Mouse (Mus musculus) layer of hippocampus, postnatal 10 days (tissue): ENCODE data around the gene Mfsd2a. TPM values are rescaled to one million over a fixed set of nuclear protein-coding genes. Genes with fewer than 3 reads are reported as not detected.

Experiments used
- DNase-seq, 2 experiments: peaks; one replicate each; pipeline ENCODE4 v3.0.0; 2021; ENCODE audit warnings: low spot score in 2 of 2
- total RNA-seq, 2 experiments: library from RNA; stranded (reverse); gene quantifications; 2 replicates each; pipeline ENCODE4 v1.2.3; 2021

The Mfsd2a gene
- total RNA-seq, 2 experiments from 2014 or later, result 64.0 to 68.9 TPM

- DNase-seq, result no peak
Measured at GRCm38 (mm10) chr4:122980684-122981083, 19.7 kb upstream of the Mfsd2a start.

GRCm38 (mm10) chr4:122979826-122980225, 18.8 kb upstream of the Mfsd2a start:
- DNase-seq, result no peak

- DNase-seq, result no peak
Measured at GRCm38 (mm10) chr4:122978850-122979249, 17.9 kb upstream of the Mfsd2a start.

DNA sequence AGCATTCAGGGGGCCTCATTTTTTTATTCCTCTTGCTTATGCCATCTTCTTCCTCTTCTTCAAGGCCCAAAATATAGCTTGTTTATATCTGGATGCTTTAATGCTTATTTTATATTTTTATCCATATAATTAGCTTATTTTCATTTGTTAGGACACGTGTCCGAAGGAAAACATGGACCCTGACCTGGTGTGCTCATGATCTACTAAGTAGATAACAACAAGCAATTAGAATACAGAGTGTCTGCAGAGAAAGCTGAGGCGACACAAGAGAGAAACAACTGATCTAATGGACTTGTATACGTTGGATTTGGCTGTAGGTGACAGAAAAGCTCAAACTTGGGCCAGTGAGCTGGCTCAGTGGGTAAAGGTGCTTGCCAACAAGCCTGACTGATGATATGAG, 15.9 kb upstream of the Mfsd2a start:
- DNase-seq, result no peak

GRCm38 (mm10) chr4:122974976-122975520, 14.1 kb upstream of the Mfsd2a start:
- DNase-seq, result no peak

GRCm38 (mm10) chr4:122972056-122972455, 11.1 kb upstream of the Mfsd2a start:
- DNase-seq, result no peak

GRCm38 (mm10) chr4:122971646-122972045, 10.7 kb upstream of the Mfsd2a start:
- DNase-seq, result no peak

- DNase-seq, result no peak
Measured at GRCm38 (mm10) chr4:122971191-122971590, 10.2 kb upstream of the Mfsd2a start.

- DNase-seq, result no peak
Measured at GRCm38 (mm10) chr4:122968106-122968505, 7.1 kb upstream of the Mfsd2a start.

GRCm38 (mm10) chr4:122962751-122963150, 1.8 kb upstream of the Mfsd2a start:
- DNase-seq, result no peak

- no peak for DNase-seq
Measured at GRCm38 (mm10) chr4:122961589-122961988, 601 bp upstream of the Mfsd2a start.

GRCm38 (mm10) chr4:122960321-122961099, 478 bp downstream of the Mfsd2a start:
- peak in 1 of 2 experiments; percentile 48 for DNase-seq

DNA sequence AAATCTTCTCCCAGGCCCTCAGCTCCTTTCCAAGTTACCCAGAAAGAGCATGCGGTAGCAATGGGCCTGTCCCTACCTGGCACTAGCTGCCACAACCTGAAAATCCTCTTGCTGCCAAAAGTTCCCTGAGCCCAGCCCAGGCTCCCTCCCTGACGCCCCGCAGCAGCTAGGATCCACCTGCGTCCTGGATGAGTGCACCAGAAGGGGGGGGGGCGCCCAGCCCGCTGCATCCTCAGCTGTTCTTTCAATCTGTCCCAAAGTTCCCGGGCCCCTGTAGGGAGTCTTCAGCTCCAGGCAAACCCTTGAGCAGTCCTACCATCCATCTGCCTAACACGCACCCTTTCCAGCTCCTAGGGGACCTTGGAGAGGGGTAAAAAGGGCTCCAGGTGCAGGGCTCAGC, 1.2 kb downstream of the Mfsd2a start:
- DNase-seq, result no peak

DNA sequence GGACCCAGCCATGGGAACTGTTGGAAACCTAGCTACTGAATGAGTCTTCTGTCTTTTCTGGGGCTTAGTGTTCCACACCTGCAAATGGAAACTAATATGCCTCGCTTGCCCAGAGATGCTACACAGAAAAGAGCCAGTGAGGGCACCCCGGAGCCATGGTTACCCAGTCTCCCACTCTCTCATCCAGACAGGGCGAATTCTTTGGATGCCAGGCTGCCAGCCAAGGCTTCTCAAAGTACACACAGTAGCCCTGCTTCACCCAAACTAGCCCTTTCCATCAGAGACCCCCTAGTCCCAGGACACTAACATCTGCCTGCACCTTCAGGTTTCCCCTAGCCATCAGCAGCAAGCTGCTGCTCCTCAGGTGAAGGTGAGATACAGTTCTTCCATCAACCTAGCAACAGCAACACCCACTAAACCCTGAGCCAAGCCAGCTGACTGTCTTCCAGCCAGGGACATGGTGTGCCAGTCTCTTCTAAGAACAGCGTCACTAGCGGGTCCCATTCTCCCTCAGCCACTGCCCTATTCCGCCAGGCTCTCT, 2.4 kb downstream of the Mfsd2a start:
- DNase-seq, result peak; percentile 70 to 73

DNA sequence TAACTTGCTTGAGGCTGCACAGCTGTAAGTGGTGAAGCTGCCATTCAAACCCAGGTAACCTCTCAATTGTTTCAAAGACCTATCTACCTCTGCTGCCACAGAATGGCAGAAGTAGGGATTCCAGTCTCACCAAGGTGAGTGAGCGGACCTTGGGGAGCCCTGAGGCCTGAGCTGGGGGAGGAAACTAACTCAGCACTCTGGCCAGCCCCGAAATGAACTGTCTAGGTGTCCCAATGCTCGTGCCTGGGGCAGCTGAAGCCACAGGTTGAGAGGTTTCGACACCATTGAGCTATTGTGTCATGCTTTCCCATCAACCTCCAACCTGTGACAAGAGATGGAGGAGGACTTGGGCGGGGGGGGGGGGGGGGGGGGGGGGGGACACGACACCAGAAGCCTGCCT, 4.7 kb downstream of the Mfsd2a start:
- DNase-seq, result no peak

- peak; percentile 89 to 91 for DNase-seq
Measured at GRCm38 (mm10) chr4:122955412-122956136, 5.4 kb downstream of the Mfsd2a start.

- DNase-seq, result no peak
Measured at GRCm38 (mm10) chr4:122954680-122955411, 6.1 kb downstream of the Mfsd2a start.

DNA sequence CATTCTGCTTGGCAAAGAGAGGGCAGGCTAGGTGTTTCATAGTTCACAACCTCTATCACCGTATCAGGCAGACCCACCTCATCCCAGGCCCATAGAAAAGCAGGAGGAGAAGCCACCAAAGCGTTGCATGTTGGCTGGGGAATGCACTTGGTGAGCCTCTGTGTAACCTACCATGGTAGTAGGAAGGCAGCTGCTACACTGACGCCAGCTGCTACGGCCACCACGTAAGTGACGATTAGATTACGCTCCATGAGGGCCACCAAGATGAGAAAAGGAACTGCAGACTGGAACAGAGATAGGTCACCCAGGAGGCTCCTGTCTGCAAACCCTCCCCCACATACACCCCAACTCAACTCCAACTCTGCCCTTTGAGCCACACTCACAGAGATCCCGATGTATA, 11.9 kb downstream of the Mfsd2a start:
- no peak for DNase-seq

- no peak for DNase-seq
Measured at GRCm38 (mm10) chr4:122947223-122947622, 13.8 kb downstream of the Mfsd2a start.

DNA sequence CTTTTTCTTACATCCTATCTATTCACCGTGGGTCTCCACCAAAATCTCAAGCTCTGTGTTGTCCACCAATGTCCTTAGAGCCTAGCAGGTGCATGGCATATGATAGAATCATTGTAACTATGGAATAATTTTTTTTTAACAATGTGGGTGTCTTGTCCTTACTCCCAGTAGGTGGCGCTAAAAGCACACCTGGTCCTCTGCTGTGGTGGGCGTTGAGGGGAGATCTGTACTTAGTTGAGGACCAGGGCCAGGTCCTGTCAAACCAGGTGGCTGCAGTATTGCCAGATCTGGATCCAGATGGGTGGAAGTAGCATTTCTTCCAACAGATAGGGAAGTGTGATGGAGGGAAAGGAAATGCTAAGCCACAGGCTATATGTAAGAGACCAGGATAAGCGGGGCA, 16.6 kb downstream of the Mfsd2a start:
- DNase-seq, result no peak

- DNase-seq, result no peak
Measured at GRCm38 (mm10) chr4:122939048-122939796, 21.8 kb downstream of the Mfsd2a start.
